Mouse (Mus musculus): ENCODE results near the gene Cachd1.

Gene Cachd1

GRCm38 (mm10) chr4:100994442-100995255 is 218.2 kb downstream of the Cachd1 start:
- DNase-seq: no peak

GRCm38 (mm10) chr4:100995617-100996016 is 219.1 kb downstream of the Cachd1 start:
- DNase-seq: no peak

GRCm38 (mm10) chr4:100996060-100996651 is 219.7 kb downstream of the Cachd1 start:
- DNase-seq: no peak

GRCm38 (mm10) chr4:100998145-100998544 is 221.7 kb downstream of the Cachd1 start:
- peak; percentile 42 for DNase-seq

- DNase-seq: no peak
Observed at GRCm38 (mm10) chr4:100998906-100999305, 222.4 kb downstream of the Cachd1 start.

GRCm38 (mm10) chr4:101000622-101001021 is 224.1 kb downstream of the Cachd1 start:
- DNase-seq: no peak

- DNase-seq: no peak
Observed at GRCm38 (mm10) chr4:101001073-101001472, 224.6 kb downstream of the Cachd1 start.

GRCm38 (mm10) chr4:101002961-101003360 is 226.5 kb downstream of the Cachd1 start:
- DNase-seq: no peak

GRCm38 (mm10) chr4:101008362-101008769 is 231.9 kb downstream of the Cachd1 start:
- no peak for DNase-seq

GRCm38 (mm10) chr4:101009092-101009491 is 232.6 kb downstream of the Cachd1 start:
- no peak for DNase-seq

- no peak for DNase-seq
Observed at GRCm38 (mm10) chr4:101017806-101018205, 241.3 kb downstream of the Cachd1 start.

GRCm38 (mm10) chr4:101020596-101020995 is 244.1 kb downstream of the Cachd1 start, which contains the start of gene Gm10577:
Gene Gm10577 (minus strand): TSS chr4:101020696.
- DNase-seq: no peak

GRCm38 (mm10) chr4:101026566-101026965 is 250.1 kb downstream of the Cachd1 start:
- DNase-seq: no peak

- no peak for DNase-seq
Observed at GRCm38 (mm10) chr4:101026995-101027394, 250.5 kb downstream of the Cachd1 start.

GRCm38 (mm10) chr4:101027852-101028411 is 251.5 kb downstream of the Cachd1 start:
- no peak for DNase-seq

GRCm38 (mm10) chr4:101033047-101033446 is 256.6 kb downstream of the Cachd1 start:
- DNase-seq: no peak

GRCm38 (mm10) chr4:101035131-101035530 is 258.7 kb downstream of the Cachd1 start:
- no peak for DNase-seq

GRCm38 (mm10) chr4:101037156-101037555 is 260.7 kb downstream of the Cachd1 start:
- no peak for DNase-seq

GRCm38 (mm10) chr4:101043691-101044090 is 267.2 kb downstream of the Cachd1 start:
- DNase-seq: no peak

- no peak for DNase-seq
Observed at GRCm38 (mm10) chr4:101044149-101044548, 267.7 kb downstream of the Cachd1 start.

GRCm38 (mm10) chr4:101046576-101046975 is 270.1 kb downstream of the Cachd1 start:
- DNase-seq: no peak

GRCm38 (mm10) chr4:101062146-101062545 is 285.7 kb downstream of the Cachd1 start:
- DNase-seq: no peak

- no peak for DNase-seq
Observed at GRCm38 (mm10) chr4:101066401-101066800, 289.9 kb downstream of the Cachd1 start.

- DNase-seq: peak; percentile 35
Observed at GRCm38 (mm10) chr4:101068786-101069153, 292.3 kb downstream of the Cachd1 start, which contains the start of gene Raver2. Gene Raver2 (plus strand): TSS chr4:101068983.
